Mouse (Mus musculus): ENCODE measurements at regions not wholly inside any gene's neighbourhood (a gene's known extent, or its start where the extent isn't known, plus 50 kb on each side); places are given as distances from the start of the nearest gene placed in this dataset.

DNA sequence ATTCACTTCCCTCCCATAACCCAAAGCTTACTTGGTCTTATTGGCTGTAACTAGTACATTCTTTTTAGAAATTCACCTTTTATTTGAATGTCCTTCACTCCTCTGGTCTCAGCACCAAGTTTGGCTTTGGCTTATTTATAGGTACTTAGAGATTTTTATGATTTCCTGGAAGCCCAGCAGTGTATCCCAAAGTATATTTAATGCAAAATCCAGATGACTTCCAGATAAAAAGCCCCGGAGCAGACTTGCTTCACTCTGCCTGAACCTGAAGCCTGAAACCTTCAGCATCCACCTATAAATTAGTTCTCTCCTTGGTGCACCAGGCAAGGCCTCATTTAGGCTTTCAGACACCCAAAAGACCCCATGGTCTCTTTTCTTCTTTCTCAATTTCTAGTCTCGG lies 250.8 kb downstream of the Tle4 start:
- TF ChIP-seq POLR2A (IDR thresholded peaks at IDR 0.05; ENCODE audit: low read depth, low read length) (no peak), CTCF (IDR thresholded peaks at IDR 0.05; ENCODE audit: borderline replicate concordance, insufficient read depth, low read length) (no peak)
